Mouse (Mus musculus) spleen, adult 2 months (tissue): ENCODE measurements around the gene Exoc4.

ENCODE experiments used
- CTCF ChIP-seq: fragments of 200-500 bp; IDR thresholded peaks from 2 replicates; pipeline ENCODE4 v1.5.1; 2011; ENCODE audit warnings: mild to moderate bottlenecking, inconsistent platforms; ENCODE audit not compliant: insufficient read depth, insufficient read length, insufficient replicate concordance; ENCODE audit errors: extremely low read depth
- POLR2A ChIP-seq: fragments of 200-500 bp; IDR thresholded peaks from 2 replicates; pipeline ENCODE4 v1.6.1; 2011; ENCODE audit warnings: low read depth, low read length, inconsistent platforms

DNA sequence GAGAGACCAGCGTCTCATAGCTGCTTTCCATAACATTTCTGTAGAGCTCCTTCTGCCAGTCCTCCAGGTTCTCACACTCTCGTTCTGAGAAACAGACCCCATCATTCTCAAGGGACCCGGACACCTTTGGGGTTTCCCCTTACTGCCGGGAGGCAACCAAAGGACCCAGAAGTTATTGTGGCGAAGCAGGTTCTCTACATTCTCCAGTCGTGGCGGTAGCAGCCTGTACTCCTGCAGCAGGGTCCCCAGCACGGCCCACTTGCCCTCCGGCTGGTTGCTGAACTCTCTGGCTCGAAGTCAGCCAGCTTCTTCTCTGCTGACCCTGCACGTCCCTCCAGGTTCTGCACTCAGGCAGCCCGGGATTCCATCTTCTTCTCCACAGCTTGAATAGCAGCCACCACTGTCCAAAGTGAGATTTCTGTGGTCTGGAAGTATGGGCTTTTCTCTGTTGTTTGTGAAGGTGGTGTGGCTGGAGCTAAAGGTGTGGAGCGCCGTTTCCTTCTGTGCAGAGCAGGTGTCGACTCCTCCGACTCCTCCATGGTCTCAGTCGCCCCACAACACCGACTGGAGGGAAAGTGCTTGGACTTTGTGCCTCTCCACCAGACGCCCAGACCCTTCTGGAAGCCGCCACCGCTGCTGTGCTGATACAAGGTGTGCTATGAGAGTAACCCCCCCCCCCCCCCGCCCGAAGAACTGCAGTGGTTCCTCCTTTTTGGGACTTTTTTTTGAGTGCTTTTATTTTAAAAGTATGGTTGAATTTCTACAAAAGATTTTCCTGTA is 1.1 kb upstream of the Exoc4 start:
- TF ChIP-seq CTCF (no peak), POLR2A (no peak)
